Mouse (Mus musculus): ENCODE measurements around the gene Lamp1.

Gene Lamp1

GRCm38 (mm10) chr8:13163563-13163962 lies 4.6 kb downstream of the Lamp1 start:
- DNase-seq (ENCODE audit: low spot score) = no peak

- DNase-seq (ENCODE audit: low spot score) = no peak
Measured at GRCm38 (mm10) chr8:13164361-13164760, 5.4 kb downstream of the Lamp1 start.

GRCm38 (mm10) chr8:13170510-13170909 lies 11.5 kb downstream of the Lamp1 start:
- DNase-seq (ENCODE audit: low spot score) = no peak

- DNase-seq (ENCODE audit: low spot score) = no peak
Measured at GRCm38 (mm10) chr8:13174305-13174704, 15.3 kb downstream of the Lamp1 start.

- no peak for DNase-seq (ENCODE audit: low spot score)
Measured at GRCm38 (mm10) chr8:13174811-13175210, 15.8 kb downstream of the Lamp1 start.

GRCm38 (mm10) chr8:13175650-13176049 lies 16.7 kb downstream of the Lamp1 start:
- no peak for DNase-seq (ENCODE audit: low spot score)

GRCm38 (mm10) chr8:13177173-13177852 lies 18.4 kb downstream of the Lamp1 start:
- DNase-seq (ENCODE audit: low spot score) = no peak

GRCm38 (mm10) chr8:13178137-13178536 lies 19.2 kb downstream of the Lamp1 start:
- DNase-seq (ENCODE audit: low spot score) = no peak

GRCm38 (mm10) chr8:13179482-13179881 lies 20.5 kb downstream of the Lamp1 start:
- no peak for DNase-seq (ENCODE audit: low spot score)

GRCm38 (mm10) chr8:13179948-13180347 lies 21.0 kb downstream of the Lamp1 start:
- DNase-seq (ENCODE audit: low spot score) = no peak

- no peak for DNase-seq (ENCODE audit: low spot score)
Measured at GRCm38 (mm10) chr8:13180408-13180807, 21.4 kb downstream of the Lamp1 start.

GRCm38 (mm10) chr8:13180911-13181690 lies 22.1 kb downstream of the Lamp1 start:
- DNase-seq (ENCODE audit: low spot score) = no peak

- DNase-seq (ENCODE audit: low spot score) = no peak
Measured at GRCm38 (mm10) chr8:13181691-13181976, 22.7 kb downstream of the Lamp1 start.

- DNase-seq (ENCODE audit: low spot score) = no peak
Measured at GRCm38 (mm10) chr8:13186819-13187218, 27.9 kb downstream of the Lamp1 start.

GRCm38 (mm10) chr8:13187229-13187628 lies 28.3 kb downstream of the Lamp1 start:
- no peak for DNase-seq (ENCODE audit: low spot score)

GRCm38 (mm10) chr8:13187638-13188037 lies 28.7 kb downstream of the Lamp1 start:
- no peak for DNase-seq (ENCODE audit: low spot score)

- DNase-seq (ENCODE audit: low spot score) = no peak
Measured at GRCm38 (mm10) chr8:13188052-13188555, 29.1 kb downstream of the Lamp1 start.

- no peak for DNase-seq (ENCODE audit: low spot score)
Measured at GRCm38 (mm10) chr8:13188857-13189256, 29.9 kb downstream of the Lamp1 start.

- no peak for DNase-seq (ENCODE audit: low spot score)
Measured at GRCm38 (mm10) chr8:13190235-13190634, 31.3 kb downstream of the Lamp1 start.

GRCm38 (mm10) chr8:13194818-13195217 lies 35.9 kb downstream of the Lamp1 start:
- DNase-seq (ENCODE audit: low spot score) = no peak

- DNase-seq (ENCODE audit: low spot score) = no peak
Measured at GRCm38 (mm10) chr8:13197493-13197892, 38.5 kb downstream of the Lamp1 start.

GRCm38 (mm10) chr8:13199385-13200061 lies 40.6 kb downstream of the Lamp1 start:
- DNase-seq (ENCODE audit: low spot score) = no peak
